Mouse (Mus musculus): ENCODE data around the gene Tmem98.

GRCm38 (mm10) chr11:80856827-80857226 lies 46.9 kb downstream of the Tmem98 start:
- TF ChIP-seq CTCF (conservative IDR thresholded peaks at IDR 0.05; ENCODE audit: insufficient read depth, insufficient read length, low read depth, low read length) = no peak
- no peak for TF ChIP-seq POLR2A (IDR thresholded peaks at IDR 0.05; ENCODE audit: low read depth, low read length)
